Mouse (Mus musculus): Measurements from ENCODE around the gene Rab9b. TPM values are rescaled to one million over a fixed set of nuclear protein-coding genes. Genes with fewer than 3 reads are reported as not detected.

Rab9b gene
- 7.2 and 8.0 TPM in 2 replicates for polyA plus RNA-seq (2012; rRNA removed)

DNA sequence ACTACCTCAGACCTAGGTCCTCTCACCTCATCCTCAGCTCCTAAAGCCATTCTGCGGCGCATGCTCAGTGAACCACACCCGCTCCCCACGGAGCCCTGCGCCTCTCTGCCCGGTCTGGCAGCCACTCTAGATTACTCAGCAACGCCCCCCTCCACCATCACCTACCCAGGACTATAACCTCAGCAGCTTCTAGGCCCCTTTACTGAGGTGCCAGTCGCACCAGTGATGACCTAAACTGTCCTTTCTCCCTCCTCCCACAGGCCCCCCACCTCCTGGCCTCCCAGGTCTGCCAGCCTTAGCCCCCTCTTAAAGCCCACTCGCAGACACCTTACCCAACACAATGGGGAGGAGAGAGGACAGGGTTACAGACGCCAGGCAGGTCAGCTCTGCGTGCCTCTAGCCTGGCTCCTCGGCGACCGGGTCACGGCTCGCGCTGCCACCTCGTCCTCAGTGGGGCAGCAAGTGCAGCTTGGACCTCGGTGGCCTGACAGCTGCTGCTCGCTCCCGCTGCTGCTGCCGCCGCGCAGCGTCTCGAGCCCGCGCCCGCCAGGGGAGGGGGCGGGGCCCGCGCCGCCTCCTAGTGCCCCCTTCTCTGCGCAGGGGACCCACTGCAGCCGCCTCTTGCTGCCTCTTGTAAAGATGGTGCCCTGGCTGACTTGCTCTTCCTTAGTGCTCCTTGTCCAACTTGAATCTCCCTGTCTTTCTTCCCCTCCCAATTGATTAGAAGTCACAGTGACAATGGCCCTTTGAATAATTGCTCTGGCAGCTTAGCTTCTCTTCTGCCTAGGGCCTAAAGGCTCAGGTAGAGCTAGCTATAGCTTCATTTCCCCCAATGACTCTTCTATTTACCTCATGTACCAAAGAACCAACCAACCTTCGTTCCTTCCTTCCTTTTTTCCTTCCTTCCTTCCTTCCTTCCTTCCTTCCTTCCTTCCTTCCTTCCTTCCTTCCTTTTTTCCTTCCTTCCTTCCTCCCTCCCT is at the start of gene Rab9b:
Gene Rab9b (minus strand): TSS at position 695 of the 980 bp plus-strand sequence.

DNA sequence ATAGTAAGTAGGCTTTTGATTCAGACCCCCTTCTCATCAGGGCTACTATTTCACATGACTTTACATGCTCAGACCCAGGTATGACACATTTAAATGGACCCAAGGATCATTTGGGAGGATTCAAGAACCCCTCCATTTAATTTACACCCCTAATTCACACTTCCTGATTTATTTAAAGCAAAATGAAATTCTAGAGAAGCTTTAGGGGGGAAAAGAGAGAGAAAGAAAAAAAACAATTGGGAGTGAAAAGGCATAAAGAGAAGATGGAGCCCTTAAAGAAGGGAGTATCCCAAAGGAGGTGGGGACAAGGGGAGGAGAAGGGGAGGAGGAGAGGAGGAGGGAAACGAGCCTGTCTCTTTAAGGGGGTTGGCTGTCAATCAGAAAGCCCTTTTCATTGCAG is 46.2 kb downstream of the Rab9b start, which contains the start of gene Plp1:
Gene Plp1 (plus strand): TSS at position 301 of the 400 bp plus-strand sequence.

Other genes starting within 250 kb of the Rab9b start
- gene Tceal1, start 160.8 kb downstream of the Rab9b start, polyA plus RNA-seq (2012; rRNA removed): 10.7 and 11.6 TPM in 2 replicates
- gene Morf4l2, start 125.1 kb downstream of the Rab9b start, polyA plus RNA-seq (2012; rRNA removed): 452 and 468 TPM in 2 replicates
- gene Glra4, start 88.6 kb downstream of the Rab9b start, polyA plus RNA-seq (2012; rRNA removed): not detected in 2 replicates
- gene Plp1, start 46.1 kb downstream of the Rab9b start, polyA plus RNA-seq (2012; rRNA removed): 16.0 and 19.4 TPM in 2 replicates
- not detected in 2 replicates for gene H2bfm, start 58.6 kb upstream of the Rab9b start, polyA plus RNA-seq (2012; rRNA removed)
- gene Tmsb15b2, start 106.7 kb upstream of the Rab9b start, polyA plus RNA-seq (2012; rRNA removed): 40.0 and 54.8 TPM in 2 replicates
- gene Tmsb15l, start 108.1 kb upstream of the Rab9b start, polyA plus RNA-seq (2012; rRNA removed): 10.6 and 12.3 TPM in 2 replicates
- 20.0 and 21.8 TPM in 2 replicates for gene Tmsb15b1, start 108.1 kb upstream of the Rab9b start, polyA plus RNA-seq (2012; rRNA removed)
- gene Zcchc18, start 124.4 kb upstream of the Rab9b start, polyA plus RNA-seq (2012; rRNA removed): 138 and 147 TPM in 2 replicates
- 17.1 and 18.9 TPM in 2 replicates for gene Slc25a53, start 169.5 kb upstream of the Rab9b start, polyA plus RNA-seq (2012; rRNA removed)
- gene Fam199x, start 180.8 kb upstream of the Rab9b start, polyA plus RNA-seq (2012; rRNA removed): 2.8 and 2.9 TPM in 2 replicates